11 mouse cellular contexts compared by ENCODE assay signal in the genomic region with DNA sequence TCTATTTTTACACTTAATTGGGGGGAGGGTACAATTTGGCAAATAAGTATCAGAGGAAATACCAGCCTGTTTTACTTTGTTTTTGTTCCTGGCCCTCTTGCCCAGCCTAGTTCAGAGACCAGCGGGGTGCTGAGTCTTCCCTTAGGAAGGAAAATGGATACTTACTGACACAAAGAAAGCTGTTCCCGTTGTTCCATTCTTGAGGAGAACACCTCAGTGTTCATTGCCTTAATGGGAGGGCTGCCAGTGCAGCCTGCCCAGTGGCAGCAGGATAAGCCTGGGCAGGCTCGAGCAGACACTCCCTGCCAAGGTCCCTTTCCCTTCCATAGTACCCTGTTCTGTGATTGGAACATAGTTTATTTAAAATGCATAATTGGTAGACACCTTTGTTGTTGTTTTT.
A peak's percentile ranks its signal among the peaks of the same experiment; 100 is the strongest.
DNase-seq lines count a peak whose midpoint lies in the region; ATAC-seq lines count a peak whose summit lies in the region.
"Had no signal": no experiment of that assay in that cellular context is flagged by ENCODE, and none has a peak within 500 bp of the region (broad histone marks: within the 10 kb centered on the region; RNA-seq: fewer than 3 reads in every experiment).

No protein-coding gene starts in this region.

- no peak for ATAC-seq in kidney, embryonic 16.5 days (ENCODE audit: low FRiP score, low TSS enrichment)
- ATAC-seq in limb, embryonic 12.5 days (ENCODE audit: insufficient number of reproducible peaks, insufficient read depth, low FRiP score, low TSS enrichment, low read depth): no peak

- H3K4me1 ChIP-seq in kidney, embryonic 16.5 days (ENCODE audit: insufficient read depth, low read length): peaks cover 25% of the 10 kb centered on the region
- peaks cover 51% of the 10 kb centered on the region for H3K4me1 ChIP-seq in limb, embryonic 12.5 days (replicated peaks)
- H3K4me1 ChIP-seq: liver, embryonic 15.5 days had no signal

- WGBS in kidney, embryonic 16.5 days: 49% methylated on average over 3 of the region's 3 CpGs
- WGBS in limb, embryonic 12.5 days: 47% methylated on average over 3 of the region's 3 CpGs

- H3K4me3 ChIP-seq in kidney, embryonic 16.5 days (ENCODE audit: low read length): no peak overlapping the region
- H3K4me3 ChIP-seq in limb, embryonic 12.5 days (replicated peaks): no peak overlapping the region
- H3K4me3 ChIP-seq: liver, embryonic 15.5 days; midbrain, embryonic 15.5 days had no signal

- DNase-seq in adrenal gland, postnatal 25 days: peak; percentile 11
- DNase-seq in adrenal gland, postnatal 10 days: no peak
- no peak for DNase-seq in kidney, postnatal 10 days
- DNase-seq in cerebellum, adult 8-10 months: peak; percentile 47
- no peak for DNase-seq in thymus, postnatal 4 days
- no peak for DNase-seq in ovary, adult 18-20 months (ENCODE audit: low spot score)

- H3K9me3 ChIP-seq in kidney, embryonic 16.5 days (ENCODE audit: low read length): no peaks in the 10 kb centered on the region
- no peaks in the 10 kb centered on the region for H3K9me3 ChIP-seq in limb, embryonic 12.5 days
- H3K9me3 ChIP-seq: liver, embryonic 15.5 days; midbrain, embryonic 15.5 days had no signal

- no peaks in the 10 kb centered on the region for H3K36me3 ChIP-seq in kidney, embryonic 16.5 days (ENCODE audit: insufficient read depth, low read length)
- no peaks in the 10 kb centered on the region for H3K36me3 ChIP-seq in limb, embryonic 12.5 days
- H3K36me3 ChIP-seq: liver, embryonic 15.5 days; midbrain, embryonic 15.5 days had no signal

- H3K9ac ChIP-seq in kidney, embryonic 16.5 days (replicated peaks; ENCODE audit: low read length): no peak overlapping the region
- H3K9ac ChIP-seq in limb, embryonic 12.5 days (replicated peaks): no peak overlapping the region
- H3K9ac ChIP-seq: liver, embryonic 15.5 days; midbrain, embryonic 15.5 days had no signal

- H3K27me3 ChIP-seq in kidney, embryonic 16.5 days (ENCODE audit: insufficient read depth, low read length): no peaks in the 10 kb centered on the region
- H3K27me3 ChIP-seq in limb, embryonic 12.5 days: no peaks in the 10 kb centered on the region
- H3K27me3 ChIP-seq: liver, embryonic 15.5 days; midbrain, embryonic 15.5 days; Patski had no signal

- no peak overlapping the region for H3K4me2 ChIP-seq in kidney, embryonic 16.5 days (replicated peaks; ENCODE audit: low read depth, low read length)
- 0 out of 2 replicates have a peak overlapping the region, but pooled peaks have one; percentile 4 for H3K4me2 ChIP-seq in limb, embryonic 12.5 days
- H3K4me2 ChIP-seq: liver, embryonic 15.5 days; midbrain, embryonic 15.5 days had no signal

- H3K27ac ChIP-seq in kidney, embryonic 16.5 days (ENCODE audit: low read length): peak overlapping the region; percentile 14
- peak overlapping the region; percentile 42 for H3K27ac ChIP-seq in limb, embryonic 12.5 days
- H3K27ac ChIP-seq: liver, embryonic 15.5 days; midbrain, embryonic 15.5 days had no signal

Comparison
In these comparisons a context has a peak if more than half of its experiments do, and no peak if none do; other contexts are left out.
1. DNase-seq: peak in adrenal gland, postnatal 25 days (single experiment) and cerebellum, adult 8-10 months (single experiment); none in adrenal gland, postnatal 10 days (single experiment), kidney, postnatal 10 days (single experiment), thymus, postnatal 4 days (single experiment) and ovary, adult 18-20 months (single experiment).